Mouse (Mus musculus): Measurements from ENCODE around the gene 1700016H13Rik. TPM values are rescaled to one million over a fixed set of nuclear protein-coding genes. Genes with fewer than 3 reads are reported as not detected.

Gene 1700016H13Rik
- polyA plus RNA-seq, 1 experiment from 2014 or later, result not detected

GRCm38 (mm10) chr5:103624831-103625230 is 31.0 kb downstream of the 1700016H13Rik start:
- no peak for ATAC-seq (replicated peaks; ENCODE audit: low FRiP score)
- Histone ChIP-seq H3K27me3 (no peaks in the 10 kb centered on the region), H3K9ac (no peak overlapping the region), H3K4me1 (peaks cover 8% of the 10 kb centered on the region; the same call in 1 of the 2 replicates), H3K4me2 (no peak overlapping the region), H3K4me3 (replicated peaks) (no peak overlapping the region), H3K36me3 (no peaks in the 10 kb centered on the region), H3K27ac (no peak overlapping the region), H3K9me3 (replicated peaks) (no peaks in the 10 kb centered on the region)
- WGBS, result 93% methylated on average over 5 of the region's 5 CpGs

GRCm38 (mm10) chr5:103622321-103622720 is 33.5 kb downstream of the 1700016H13Rik start:
- Histone ChIP-seq H3K27ac (no peak overlapping the region), H3K27me3 (no peaks in the 10 kb centered on the region)
- 89% methylated on average over 5 of the region's 5 CpGs for WGBS

GRCm38 (mm10) chr5:103620301-103620973 is 35.4 kb downstream of the 1700016H13Rik start:
- Histone ChIP-seq H3K9ac (no peak overlapping the region), H3K36me3 (no peaks in the 10 kb centered on the region), H3K27ac (0 out of 2 replicates have a peak overlapping the region, but pooled peaks have one; percentile 22), H3K27me3 (no peaks in the 10 kb centered on the region), H3K4me3 (replicated peaks) (no peak overlapping the region), H3K4me1 (peaks cover 8% of the 10 kb centered on the region; the same call in 1 of the 2 replicates), H3K9me3 (replicated peaks) (no peaks in the 10 kb centered on the region), H3K4me2 (no peak overlapping the region)
- WGBS, result 63% methylated on average over 12 of the region's 12 CpGs
- ATAC-seq (replicated peaks; ENCODE audit: low FRiP score), result no peak

More at GRCm38 (mm10) chr5:103622321-103622720, 33.5 kb downstream of the 1700016H13Rik start:
- H3K36me3 ChIP-seq, result no peaks in the 10 kb centered on the region
- no peak overlapping the region for H3K4me2 ChIP-seq
- H3K4me1 ChIP-seq, result peaks cover 8% of the 10 kb centered on the region; the same call in 1 of the 2 replicates
- ATAC-seq (replicated peaks; ENCODE audit: low FRiP score), result no peak
- no peaks in the 10 kb centered on the region for H3K9me3 ChIP-seq (replicated peaks)
- H3K4me3 ChIP-seq (replicated peaks), result no peak overlapping the region
- no peak overlapping the region for H3K9ac ChIP-seq

- Histone ChIP-seq H3K4me2 (no peak overlapping the region), H3K4me3 (replicated peaks) (no peak overlapping the region), H3K27ac (no peak overlapping the region), H3K36me3 (no peaks in the 10 kb centered on the region), H3K9me3 (replicated peaks) (no peaks in the 10 kb centered on the region), H3K4me1 (0 out of 2 replicates have a peak, but pooled peaks cover 4% of the 10 kb centered on the region), H3K9ac (no peak overlapping the region), H3K27me3 (no peaks in the 10 kb centered on the region)
- 69% methylated on average over 9 of the region's 9 CpGs for WGBS
- no peak for ATAC-seq (replicated peaks; ENCODE audit: low FRiP score)
These were observed 38.6 kb downstream of the 1700016H13Rik start for GRCm38 (mm10) chr5:103617191-103617590.

GRCm38 (mm10) chr5:103614356-103614755 is 41.5 kb downstream of the 1700016H13Rik start:
- no peak overlapping the region for H3K4me3 ChIP-seq (replicated peaks)
- no peak overlapping the region for H3K9ac ChIP-seq
- H3K27me3 ChIP-seq, result no peaks in the 10 kb centered on the region
- no peaks in the 10 kb centered on the region for H3K4me1 ChIP-seq
- H3K27ac ChIP-seq, result no peak overlapping the region
- no peak overlapping the region for H3K4me2 ChIP-seq
- H3K36me3 ChIP-seq, result no peaks in the 10 kb centered on the region
- H3K9me3 ChIP-seq (replicated peaks), result no peaks in the 10 kb centered on the region
- no peak for ATAC-seq (replicated peaks; ENCODE audit: low FRiP score)
- 86% methylated on average over 7 of the region's 7 CpGs for WGBS

GRCm38 (mm10) chr5:103612316-103612715 is 43.5 kb downstream of the 1700016H13Rik start:
- no peak overlapping the region for H3K4me2 ChIP-seq
- H3K9ac ChIP-seq, result no peak overlapping the region
- H3K4me3 ChIP-seq (replicated peaks), result no peak overlapping the region
- no peaks in the 10 kb centered on the region for H3K27me3 ChIP-seq
- 87% methylated on average over 7 of the region's 7 CpGs for WGBS
- no peaks in the 10 kb centered on the region for H3K4me1 ChIP-seq
- ATAC-seq (replicated peaks; ENCODE audit: low FRiP score), result no peak
- H3K9me3 ChIP-seq (replicated peaks), result no peaks in the 10 kb centered on the region
- H3K27ac ChIP-seq, result no peak overlapping the region
- H3K36me3 ChIP-seq, result no peaks in the 10 kb centered on the region

GRCm38 (mm10) chr5:103610856-103611472 is 44.8 kb downstream of the 1700016H13Rik start:
- no peak for ATAC-seq (replicated peaks; ENCODE audit: low FRiP score)
- Histone ChIP-seq H3K27me3 (no peaks in the 10 kb centered on the region), H3K4me2 (no peak overlapping the region), H3K9me3 (replicated peaks) (no peaks in the 10 kb centered on the region), H3K27ac (no peak overlapping the region), H3K9ac (no peak overlapping the region), H3K4me1 (no peaks in the 10 kb centered on the region), H3K4me3 (replicated peaks) (no peak overlapping the region), H3K36me3 (no peaks in the 10 kb centered on the region)
- 82% methylated on average over 10 of the region's 10 CpGs for WGBS

- Histone ChIP-seq H3K4me3 (replicated peaks) (no peak overlapping the region), H3K36me3 (no peaks in the 10 kb centered on the region), H3K27ac (no peak overlapping the region), H3K9me3 (replicated peaks) (no peaks in the 10 kb centered on the region), H3K4me1 (no peaks in the 10 kb centered on the region), H3K9ac (no peak overlapping the region), H3K4me2 (no peak overlapping the region), H3K27me3 (no peaks in the 10 kb centered on the region)
- no peak for ATAC-seq (replicated peaks; ENCODE audit: low FRiP score)
- WGBS, result 55% methylated on average over 5 of the region's 5 CpGs
These were observed 45.7 kb downstream of the 1700016H13Rik start for GRCm38 (mm10) chr5:103610148-103610547.

GRCm38 (mm10) chr5:103605707-103606106 is 50.1 kb downstream of the 1700016H13Rik start:
- H3K9ac ChIP-seq, result no peak overlapping the region
- ATAC-seq (replicated peaks; ENCODE audit: low FRiP score), result no peak
- H3K4me1 ChIP-seq, result no peaks in the 10 kb centered on the region
- no peak overlapping the region for H3K4me2 ChIP-seq
- no peak overlapping the region for H3K4me3 ChIP-seq (replicated peaks)
- H3K27ac ChIP-seq, result no peak overlapping the region
- no peaks in the 10 kb centered on the region for H3K36me3 ChIP-seq
- H3K27me3 ChIP-seq, result no peaks in the 10 kb centered on the region
- 75% methylated on average over 7 of the region's 7 CpGs for WGBS
- no peaks in the 10 kb centered on the region for H3K9me3 ChIP-seq (replicated peaks)

GRCm38 (mm10) chr5:103603115-103603893 is 52.5 kb downstream of the 1700016H13Rik start:
- H3K36me3 ChIP-seq, result peaks cover 6% of the 10 kb centered on the region; the same call in 1 of the 2 replicates
- no peak overlapping the region; the same call in 1 of the 2 replicates for H3K27ac ChIP-seq
- no peak overlapping the region for H3K9ac ChIP-seq
- WGBS, result 73% methylated on average over 11 of the region's 11 CpGs
- H3K4me3 ChIP-seq (replicated peaks), result no peak overlapping the region
- ATAC-seq (replicated peaks; ENCODE audit: low FRiP score), result no peak
- no peaks in the 10 kb centered on the region for H3K27me3 ChIP-seq
- H3K4me2 ChIP-seq, result no peak overlapping the region
- H3K9me3 ChIP-seq (replicated peaks), result no peaks in the 10 kb centered on the region
- H3K4me1 ChIP-seq, result no peaks in the 10 kb centered on the region

GRCm38 (mm10) chr5:103598881-103599280 is 56.9 kb downstream of the 1700016H13Rik start:
- Histone ChIP-seq H3K36me3 (peaks cover 42% of the 10 kb centered on the region), H3K9me3 (replicated peaks) (no peaks in the 10 kb centered on the region), H3K4me1 (peaks cover 7% of the 10 kb centered on the region; the same call in 1 of the 2 replicates), H3K9ac (no peak overlapping the region), H3K4me3 (replicated peaks) (no peak overlapping the region), H3K4me2 (no peak overlapping the region), H3K27ac (no peak overlapping the region), H3K27me3 (no peaks in the 10 kb centered on the region)
- 77% methylated on average over 5 of the region's 5 CpGs for WGBS
- ATAC-seq (replicated peaks; ENCODE audit: low FRiP score), result no peak

GRCm38 (mm10) chr5:103598264-103598663 is 57.5 kb downstream of the 1700016H13Rik start:
- WGBS, result 85% methylated on average over 9 of the region's 9 CpGs
- H3K27ac ChIP-seq, result no peak overlapping the region

More at GRCm38 (mm10) chr5:103598264-103598663, 57.5 kb downstream of the 1700016H13Rik start:
- no peak for ATAC-seq (replicated peaks; ENCODE audit: low FRiP score)
- H3K27me3 ChIP-seq, result no peaks in the 10 kb centered on the region
- no peaks in the 10 kb centered on the region for H3K9me3 ChIP-seq (replicated peaks)
- H3K4me2 ChIP-seq, result no peak overlapping the region
- H3K9ac ChIP-seq, result no peak overlapping the region
- H3K36me3 ChIP-seq, result peaks cover 47% of the 10 kb centered on the region
- H3K4me3 ChIP-seq (replicated peaks), result no peak overlapping the region
- H3K4me1 ChIP-seq, result peaks cover 7% of the 10 kb centered on the region; the same call in 1 of the 2 replicates

All from kidney, embryonic 15.5 days (tissue).